Mouse (Mus musculus) frontal cortex, adult (tissue): ENCODE measurements at regions not wholly inside any gene's neighbourhood (a gene's known extent, or its start where the extent isn't known, plus 50 kb on each side); places are given as distances from the start of the nearest gene placed in this dataset.
"Not testable (repeated sequence)": the region's sequence is repeated elsewhere in the genome, so short reads cannot be mapped to it uniquely, and the experiment has no call there.

Experiments
- ATAC-seq: cut with Nextera tagmentation; 2 replicates; pipeline ENCODE4 v1.9.2; 2017; ENCODE audit warnings: mild to moderate bottlenecking, moderate library complexity, mixed read lengths; ENCODE audit not compliant: low TSS enrichment

- peak; percentile 76 for ATAC-seq
Observed at GRCm38 (mm10) chr6:44010946-44011345, 344.9 kb upstream of the Tpk1 start.

- not testable (repeated sequence) for ATAC-seq
Observed at GRCm38 (mm10) chr6:44007196-44007595, 341.1 kb upstream of the Tpk1 start.
